Mouse (Mus musculus): ENCODE data around the gene Zfp384.

- TF ChIP-seq CTCF (IDR thresholded peaks at IDR 0.05) (no peak), EP300 (IDR thresholded peaks at IDR 0.05) (no peak)
Measured at GRCm38 (mm10) chr6:125031604-125032003, 22.7 kb downstream of the Zfp384 start.
